Mouse (Mus musculus): ENCODE data around the gene Bdnf. TPM values are rescaled to one million over a fixed set of nuclear protein-coding genes. Genes with fewer than 3 reads are reported as not detected.

Gene Bdnf
- total RNA-seq, 2 experiments from 2014 or later: 28.5 to 35.0 TPM

- DNase-seq (ENCODE audit: low spot score in 2 of 2): no peak
- intact Hi-C loops (cut with DNase I): no loop called here
Observed at GRCm38 (mm10) chr2:109750484-109750883, 76.0 kb downstream of the Bdnf start.

- no peak for DNase-seq (ENCODE audit: low spot score in 2 of 2)
- intact Hi-C loops (cut with DNase I): no loop called here
Observed at GRCm38 (mm10) chr2:109756305-109756704, 81.8 kb downstream of the Bdnf start.

- intact Hi-C loops (cut with DNase I): no loop called here
Observed at GRCm38 (mm10) chr2:109766772-109767171, 92.3 kb downstream of the Bdnf start.

GRCm38 (mm10) chr2:109768814-109769213, 94.3 kb downstream of the Bdnf start:
- intact Hi-C loops (cut with DNase I): no loop called here
- DNase-seq (ENCODE audit: low spot score in 2 of 2): peak in 1 of 2 experiments; percentile 44

More at GRCm38 (mm10) chr2:109766772-109767171, 92.3 kb downstream of the Bdnf start:
- no peak for DNase-seq (ENCODE audit: low spot score in 2 of 2)

- DNase-seq (ENCODE audit: low spot score in 2 of 2): no peak
- intact Hi-C loops (cut with DNase I): no loop called here
Observed at GRCm38 (mm10) chr2:109776374-109776773, 101.9 kb downstream of the Bdnf start.

Other genes with a start within 250 kb of the Bdnf start
- gene Lin7c, start 216.2 kb downstream of the Bdnf start, total RNA-seq (2021): 10 to 100 TPM; 74.6 to 75.6 TPM
- gene Lgr4, start 242.9 kb downstream of the Bdnf start, total RNA-seq (2021): 10 to 100 TPM; 24.3 to 27.4 TPM